Mouse (Mus musculus): ENCODE measurements around the gene Spaca3.
A peak's percentile ranks its signal among the peaks of the same experiment; 100 is the strongest.

- TF ChIP-seq BHLHE40 (IDR thresholded peaks at IDR 0.05; ENCODE audit: low read depth, low read length), result no peak
- TF ChIP-seq CTCF (conservative IDR thresholded peaks at IDR 0.05 in 1 of 2, IDR thresholded peaks at IDR 0.05 in 1 of 2; ENCODE audit: low read depth in 2 of 2, low read length in 2 of 2), result peak; percentile 81 to 83
- no peak for TF ChIP-seq ETS1 (conservative IDR thresholded peaks at IDR 0.05; ENCODE audit: low read depth, low read length)
- TF ChIP-seq KAT2A (IDR thresholded peaks at IDR 0.05; ENCODE audit: insufficient replicate concordance, low read length), result no peak
- no peak for TF ChIP-seq NELFE (IDR thresholded peaks at IDR 0.05; ENCODE audit: low read depth, low read length)
- no peak for TF ChIP-seq USF1 (IDR thresholded peaks at IDR 0.05; ENCODE audit: low read depth, low read length)
- no peak for TF ChIP-seq TCF12 (IDR thresholded peaks at IDR 0.05; ENCODE audit: low read depth, low read length)
- TF ChIP-seq POLR2A (IDR thresholded peaks at IDR 0.05; ENCODE audit: low read depth, low read length), result no peak
- TF ChIP-seq EP300 (IDR thresholded peaks at IDR 0.05; ENCODE audit: low read length), result no peak
Measured at GRCm38 (mm10) chr11:80851859-80852258, 6.3 kb upstream of the Spaca3 start.

All from CH12.LX (cell line).